Mouse (Mus musculus) bone marrow macrophage, adult 2 months (primary cell): Measurements from ENCODE around the gene Gm4513. TPM values are rescaled to one million over a fixed set of nuclear protein-coding genes. Genes with fewer than 3 reads are reported as not detected.
"Not testable (repeated sequence)": the region's sequence is repeated elsewhere in the genome, so short reads cannot be mapped to it uniquely, and the experiment has no call there.

Experiments used
- H3K27ac ChIP-seq: 2 replicates; pipeline ENCODE4 v1.5.1; 2012; ENCODE audit warnings: low read depth, low read length; ENCODE audit not compliant: insufficient read depth
- H3K4me1 ChIP-seq: 2 replicates; pipeline ENCODE4 v1.6.1; 2012; ENCODE audit warnings: low read length; ENCODE audit not compliant: control insufficient read depth, insufficient read depth
- H3K4me3 ChIP-seq: 2 replicates; pipeline ENCODE4 v1.5.1; 2012; ENCODE audit warnings: mild to moderate bottlenecking, low read length, moderate library complexity; ENCODE audit not compliant: insufficient read depth
- polyA plus RNA-seq: library from polyadenylated mRNA; stranded (reverse); fragments of >200 nt; gene quantifications from 2 replicates; pipeline ENCODE4 v1.2.4, GENCODE M21; 2012; ENCODE audit not compliant: missing spikeins, insufficient read depth, insufficient read length

Gm4513 gene
- polyA plus RNA-seq: not detected in 2 replicates

DNA sequence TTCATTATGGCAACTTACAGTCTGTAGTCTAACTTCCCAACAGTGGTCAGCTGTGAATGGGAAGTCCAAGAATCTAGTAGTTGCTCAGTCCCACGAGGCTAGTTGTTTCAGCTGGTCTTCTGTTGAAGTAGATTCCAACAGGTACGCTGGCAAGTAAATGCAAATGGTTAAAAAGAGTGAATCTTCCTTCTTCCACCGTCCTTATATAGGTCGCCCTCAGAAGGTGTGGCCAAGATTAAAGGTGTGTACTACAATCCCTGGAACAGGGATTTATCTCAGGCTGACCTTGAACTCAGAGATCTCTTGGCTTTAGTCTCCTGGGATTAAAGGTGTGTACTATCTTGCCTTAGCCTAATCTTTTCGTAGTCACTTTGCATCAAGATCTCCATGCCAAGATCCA, at the start of gene Gm4513:
Gm4513 (minus strand) TSS at position 101 of the 400 bp plus-strand sequence.
- not testable (repeated sequence) for H3K27ac ChIP-seq, H3K4me3 ChIP-seq, H3K4me1 ChIP-seq

- H3K4me1 ChIP-seq, H3K27ac ChIP-seq, H3K4me3 ChIP-seq: not testable (repeated sequence)
Measured at GRCm38 (mm10) chr7:20576141-20576540, 22.7 kb downstream of the Gm4513 start, which contains the start of gene Gm4141. Gm4141 (minus strand) TSS chr7:20576241.

- not testable (repeated sequence) for H3K4me3 ChIP-seq, H3K27ac ChIP-seq
Measured at GRCm38 (mm10) chr7:20545657-20546056, 53.2 kb downstream of the Gm4513 start, which contains the start of gene Gm5726. Gm5726 (minus strand) TSS chr7:20545757.

More at GRCm38 (mm10) chr7:20545657-20546056, 53.2 kb downstream of the Gm4513 start, which contains the start of gene Gm5726:
- not testable (repeated sequence) for H3K4me1 ChIP-seq

Other genes with a start within 250 kb of the Gm4513 start
- gene Gm5728, start 223.6 kb downstream of the Gm4513 start, polyA plus RNA-seq: not detected in 2 replicates
- gene Vmn1r100, start 181.1 kb downstream of the Gm4513 start, polyA plus RNA-seq: not detected in 2 replicates
- gene Vmn1r101, start 156.4 kb downstream of the Gm4513 start, polyA plus RNA-seq: not detected in 2 replicates
- not detected in 2 replicates for gene Gm10670, start 124.1 kb downstream of the Gm4513 start, polyA plus RNA-seq
- not detected in 2 replicates for gene Vmn1r103, start 88.5 kb downstream of the Gm4513 start, polyA plus RNA-seq
- gene Vmn1r104, start 65.2 kb downstream of the Gm4513 start, polyA plus RNA-seq: not detected in 2 replicates
- not detected in 2 replicates for gene Gm5726, start 53.3 kb downstream of the Gm4513 start, polyA plus RNA-seq
- gene Gm4141, start 22.8 kb downstream of the Gm4513 start, polyA plus RNA-seq: not detected in 2 replicates
- gene Vmn1r107, start 69.9 kb upstream of the Gm4513 start, polyA plus RNA-seq: not detected in 2 replicates
- not detected in 2 replicates for gene Vmn1r111, start 104.2 kb upstream of the Gm4513 start, polyA plus RNA-seq
- not detected in 2 replicates for gene Gm10668, start 131.6 kb upstream of the Gm4513 start, polyA plus RNA-seq
- gene Vmn1r112, start 172.2 kb upstream of the Gm4513 start, polyA plus RNA-seq: not detected in 2 replicates
- not detected in 2 replicates for gene Vmn1r113, start 188.3 kb upstream of the Gm4513 start, polyA plus RNA-seq
- gene Vmn1r114, start 213.2 kb upstream of the Gm4513 start, polyA plus RNA-seq: not detected in 2 replicates
- gene Vmn1r115, start 246.0 kb upstream of the Gm4513 start, polyA plus RNA-seq: not detected in 2 replicates